Mouse (Mus musculus) small intestine, adult 2 months (tissue): ENCODE measurements around the gene Samd4b. TPM values are rescaled to one million over a fixed set of nuclear protein-coding genes. Genes with fewer than 3 reads are reported as not detected.

ENCODE experiments used
- H3K27ac ChIP-seq: fragments of 200-500 bp; 2 replicates; pipeline ENCODE4 v1.5.1; 2012; ENCODE audit warnings: low read depth, low read length, control low read depth, inconsistent platforms; ENCODE audit not compliant: insufficient read depth
- H3K27me3 ChIP-seq: fragments of 200-500 bp; 2 replicates; pipeline ENCODE4 v1.6.1; 2012; ENCODE audit warnings: mild to moderate bottlenecking, moderate library complexity, low read length, inconsistent platforms; ENCODE audit not compliant: control insufficient read depth, insufficient read depth
- H3K36me3 ChIP-seq: fragments of 200-500 bp; 2 replicates; pipeline ENCODE4 v1.6.1; 2012; ENCODE audit warnings: mild to moderate bottlenecking, low read length, control low read depth, inconsistent platforms; ENCODE audit not compliant: control insufficient read depth, insufficient read depth
- H3K4me1 ChIP-seq: fragments of 200-500 bp; 2 replicates; pipeline ENCODE4 v1.6.1; 2012; ENCODE audit warnings: low read length, inconsistent platforms, mixed read lengths; ENCODE audit not compliant: control insufficient read depth, insufficient read depth, insufficient read length
- H3K4me3 ChIP-seq: fragments of 200-500 bp; 2 replicates; pipeline ENCODE4 v1.5.1; 2012; ENCODE audit warnings: low read depth, mild to moderate bottlenecking, control low read depth, inconsistent platforms, low read length, moderate library complexity
- CTCF ChIP-seq: fragments of 200-500 bp; IDR thresholded peaks from 2 replicates; pipeline ENCODE4 v1.5.1; 2012; ENCODE audit warnings: low read depth, mild to moderate bottlenecking, control low read depth, inconsistent platforms, low read length, moderate library complexity, mixed read lengths; ENCODE audit not compliant: insufficient replicate concordance, insufficient read length; ENCODE audit errors: extremely low read depth
- POLR2A ChIP-seq: fragments of 200-500 bp; IDR thresholded peaks from 2 replicates; pipeline ENCODE4 v1.6.1; 2012; ENCODE audit warnings: low read depth, mild to moderate bottlenecking, control low read depth, inconsistent platforms, low read length, moderate library complexity
- WGBS: fragments of 180-500 bp; shearing (Covaris S2); methylation state at CpG from one replicate; pipeline ENCODE4 v1.1.7; 2018; 5-methylcytosine and 5-hydroxymethylcytosine counted together
- polyA plus RNA-seq: library from polyadenylated mRNA; depleted of rRNA; stranded (reverse); fragments of >200 nt; gene quantifications from 2 replicates; pipeline ENCODE4 v1.2.3, GENCODE M21; 2012

Gene Samd4b
- polyA plus RNA-seq, 1 experiment, result 82.0 TPM

DNA sequence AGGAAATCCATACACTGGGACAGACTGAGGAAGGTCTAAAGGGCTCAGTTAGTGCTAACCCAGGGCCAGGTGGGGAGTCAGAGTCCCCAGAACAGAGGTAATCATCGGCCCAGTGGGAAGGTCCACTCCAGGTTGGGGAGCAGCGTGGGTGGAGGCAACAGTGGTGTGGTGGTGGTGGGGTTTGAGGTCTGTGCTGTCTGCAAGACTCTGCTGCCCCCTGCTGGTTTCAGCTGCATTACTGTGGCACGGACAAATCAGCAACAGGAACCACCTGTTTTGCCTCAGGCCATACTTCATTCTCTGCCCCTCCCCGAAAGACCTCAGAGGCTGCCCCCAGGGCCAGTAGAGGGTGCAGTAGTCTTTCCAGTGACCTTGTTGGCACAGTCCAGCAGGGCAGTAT lies 211.5 kb downstream of the Samd4b start:
- peaks cover 7% of the 10 kb centered on the region; the same call in 1 of the 2 replicates for H3K36me3 ChIP-seq

DNA sequence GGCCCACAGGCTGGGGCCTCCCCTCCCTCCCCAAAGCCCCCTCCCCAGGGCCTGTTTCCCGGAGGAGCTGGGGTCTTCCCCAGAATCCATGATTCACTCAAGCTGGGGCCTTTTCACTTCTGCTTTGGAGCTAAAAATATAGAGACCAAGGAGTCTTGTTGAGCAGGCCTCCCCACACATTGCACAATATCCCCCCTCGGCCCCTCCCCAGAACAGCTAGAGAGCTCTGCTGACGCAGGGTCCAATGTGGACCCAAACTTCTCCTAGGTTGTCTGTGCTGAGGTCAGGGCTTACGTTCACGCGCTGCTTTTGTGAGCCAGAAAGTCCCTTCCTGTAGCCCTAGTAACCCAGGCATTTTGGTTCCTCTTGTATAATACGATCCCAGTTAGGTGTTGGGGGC lies 211.9 kb downstream of the Samd4b start:
- TF ChIP-seq POLR2A (no peak), CTCF (no peak)
- 68% methylated on average over 7 of the region's 7 CpGs for WGBS

More for the DNA sequence above, 211.5 kb downstream of the Samd4b start:
- WGBS, result under 1% methylated on average over 4 of the region's 4 CpGs
- Histone ChIP-seq H3K4me3 (no peak overlapping the region), H3K4me1 (peaks cover 27% of the 10 kb centered on the region), H3K27me3 (no peaks in the 10 kb centered on the region), H3K27ac (peak overlapping the region; percentile 68)
- peak; percentile 96 for TF ChIP-seq CTCF
- TF ChIP-seq POLR2A, result no peak

GRCm38 (mm10) chr7:28385196-28385595 lies 212.7 kb downstream of the Samd4b start:
- Histone ChIP-seq H3K4me1 (peaks cover 34% of the 10 kb centered on the region), H3K36me3 (peaks cover 5% of the 10 kb centered on the region; the same call in 1 of the 2 replicates), H3K27ac (peak overlapping the region; percentile 51), H3K4me3 (no peak overlapping the region), H3K27me3 (no peaks in the 10 kb centered on the region)
- 89% methylated on average over 9 of the region's 9 CpGs for whole genome bisulfite sequencing
- no peak for TF ChIP-seq POLR2A
- TF ChIP-seq CTCF, result no peak

More for the DNA sequence above, 211.9 kb downstream of the Samd4b start:
- Histone ChIP-seq H3K4me1 (peaks cover 27% of the 10 kb centered on the region), H3K36me3 (peaks cover 7% of the 10 kb centered on the region; the same call in 1 of the 2 replicates), H3K4me3 (no peak overlapping the region), H3K27ac (peak overlapping the region; percentile 68), H3K27me3 (no peaks in the 10 kb centered on the region)

GRCm38 (mm10) chr7:28384162-28384561 lies 213.8 kb downstream of the Samd4b start:
- no peak overlapping the region for H3K4me3 ChIP-seq
- TF ChIP-seq POLR2A (no peak), CTCF (no peak)
- WGBS, result 69% methylated on average over 6 of the region's 6 CpGs
- peak overlapping the region; percentile 98 for H3K27ac ChIP-seq
- H3K36me3 ChIP-seq, result 0 out of 2 replicates have a peak, but pooled peaks cover 2% of the 10 kb centered on the region
- peaks cover 34% of the 10 kb centered on the region for H3K4me1 ChIP-seq
- no peaks in the 10 kb centered on the region for H3K27me3 ChIP-seq

- Histone ChIP-seq H3K27me3 (no peaks in the 10 kb centered on the region), H3K4me3 (peak overlapping the region; percentile 11; the same call in 1 of the 2 replicates), H3K4me1 (peaks cover 30% of the 10 kb centered on the region), H3K27ac (peak overlapping the region; percentile 98), H3K36me3 (no peaks in the 10 kb centered on the region)
- 47% methylated on average over 4 of the region's 4 CpGs for WGBS
- TF ChIP-seq CTCF (no peak), POLR2A (no peak)
Measured at GRCm38 (mm10) chr7:28383606-28384005, 214.3 kb downstream of the Samd4b start.

GRCm38 (mm10) chr7:28382981-28383396 lies 215.0 kb downstream of the Samd4b start:
- Histone ChIP-seq H3K27ac (peak overlapping the region; percentile 98), H3K4me3 (peak overlapping the region; percentile 11; the same call in 1 of the 2 replicates), H3K36me3 (peaks cover 6% of the 10 kb centered on the region), H3K27me3 (no peaks in the 10 kb centered on the region), H3K4me1 (peaks cover 30% of the 10 kb centered on the region)
- WGBS, result 15% methylated on average over 11 of the region's 11 CpGs
- TF ChIP-seq CTCF (no peak), POLR2A (peak; percentile 15; the same call in 1 of the 2 replicates)

- Histone ChIP-seq H3K27ac (peak overlapping the region; percentile 98), H3K4me1 (peaks cover 30% of the 10 kb centered on the region), H3K4me3 (peak overlapping the region; percentile 61), H3K36me3 (peaks cover 11% of the 10 kb centered on the region), H3K27me3 (no peaks in the 10 kb centered on the region)
- 5% methylated on average over 11 of the region's 12 CpGs for WGBS
- TF ChIP-seq CTCF (no peak), POLR2A (no peak)
Measured at GRCm38 (mm10) chr7:28382347-28382951, 215.5 kb downstream of the Samd4b start.
